Mouse (Mus musculus) right cerebral cortex, postnatal 25 days (tissue): ENCODE data around the gene Cobl.

ENCODE experiments used
- DNase-seq: peaks from one replicate; pipeline ENCODE4 v3.0.0; 2022

The Cobl gene

GRCm38 (mm10) chr11:12381096-12381495, 83.7 kb downstream of the Cobl start:
- DNase-seq: no peak

GRCm38 (mm10) chr11:12376628-12377027, 88.1 kb downstream of the Cobl start:
- no peak for DNase-seq

GRCm38 (mm10) chr11:12373106-12374098, 91.4 kb downstream of the Cobl start:
- peak; percentile 81 for DNase-seq

- no peak for DNase-seq
These were observed 93.8 kb downstream of the Cobl start for GRCm38 (mm10) chr11:12370957-12371356.

- DNase-seq: no peak
These were observed 97.2 kb downstream of the Cobl start for GRCm38 (mm10) chr11:12367426-12368178.

- peak; percentile 26 for DNase-seq
These were observed 105.3 kb downstream of the Cobl start for GRCm38 (mm10) chr11:12359336-12360000.

GRCm38 (mm10) chr11:12358602-12359001, 106.2 kb downstream of the Cobl start:
- no peak for DNase-seq

GRCm38 (mm10) chr11:12355681-12356080, 109.1 kb downstream of the Cobl start:
- no peak for DNase-seq

- no peak for DNase-seq
These were observed 113.7 kb downstream of the Cobl start for GRCm38 (mm10) chr11:12350986-12351546.

GRCm38 (mm10) chr11:12350086-12350485, 114.7 kb downstream of the Cobl start:
- no peak for DNase-seq

GRCm38 (mm10) chr11:12346486-12346885, 118.3 kb downstream of the Cobl start:
- no peak for DNase-seq

GRCm38 (mm10) chr11:12343686-12344085, 121.1 kb downstream of the Cobl start:
- no peak for DNase-seq

- no peak for DNase-seq
These were observed 124.1 kb downstream of the Cobl start for GRCm38 (mm10) chr11:12340697-12341096.

- no peak for DNase-seq
These were observed 128.6 kb downstream of the Cobl start for GRCm38 (mm10) chr11:12336145-12336544.

- DNase-seq: no peak
These were observed 132.8 kb downstream of the Cobl start for GRCm38 (mm10) chr11:12331997-12332396.

- DNase-seq: no peak
These were observed 143.3 kb downstream of the Cobl start for GRCm38 (mm10) chr11:12321445-12321844.

- DNase-seq: no peak
These were observed 145.4 kb downstream of the Cobl start for GRCm38 (mm10) chr11:12319318-12319717.

GRCm38 (mm10) chr11:12315670-12316069, 149.1 kb downstream of the Cobl start:
- no peak for DNase-seq

- no peak for DNase-seq
These were observed 150.3 kb downstream of the Cobl start for GRCm38 (mm10) chr11:12314278-12315043.

GRCm38 (mm10) chr11:12311419-12311818, 153.3 kb downstream of the Cobl start:
- no peak for DNase-seq

- DNase-seq: no peak
These were observed 155.2 kb downstream of the Cobl start for GRCm38 (mm10) chr11:12309423-12310023.

GRCm38 (mm10) chr11:12304879-12305278, 159.9 kb downstream of the Cobl start:
- no peak for DNase-seq
